Mouse (Mus musculus): Measurements from ENCODE around the gene Bex2.
A peak's percentile ranks its signal among the peaks of the same experiment; 100 is the strongest.

DNA sequence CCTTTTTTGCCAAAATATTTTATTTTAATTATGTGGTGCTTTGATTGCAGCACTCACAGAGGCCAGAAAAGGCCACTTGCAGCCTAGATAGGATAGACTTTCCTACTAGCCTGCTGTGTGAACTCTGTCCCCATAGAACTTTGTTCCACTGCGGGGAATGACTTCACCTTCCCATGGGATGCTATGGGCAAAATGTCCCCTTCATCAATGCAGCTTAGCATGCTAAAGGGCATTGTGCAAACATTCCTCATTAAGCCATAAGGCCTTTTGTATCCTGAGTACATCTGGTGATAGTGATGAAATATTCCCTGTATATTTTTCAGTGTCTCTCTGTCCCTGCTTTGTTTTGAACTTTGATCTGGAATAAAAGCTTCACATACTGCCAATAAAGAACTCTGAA, 24.3 kb downstream of the Bex2 start:
- TF ChIP-seq EP300 (IDR thresholded peaks at IDR 0.05; ENCODE audit: low read depth) (peak; percentile 51; the same call in 1 of the 2 replicates), CTCF (IDR thresholded peaks at IDR 0.05; ENCODE audit: low read depth) (no peak)
